Mouse (Mus musculus) heart, embryonic 15.5 days (tissue): ENCODE data around the gene Adam23. TPM values are rescaled to one million over a fixed set of nuclear protein-coding genes. Genes with fewer than 3 reads are reported as not detected.

Experiments
- ATAC-seq: fragments of 200-750 bp; cut with Nextera tagmentation; replicated peaks from 2 replicates; pipeline ENCODE4 v1.8.0; 2017; ENCODE audit warnings: low read depth, moderate TSS enrichment; ENCODE audit not compliant: insufficient number of reproducible peaks, insufficient read depth, low FRiP score
- H3K27ac ChIP-seq: fragments of 300-500 bp; sonication (generic); 2 replicates; pipeline ENCODE4 v1.5.1; 2015; ENCODE audit warnings: mild to moderate bottlenecking, inconsistent platforms
- H3K27me3 ChIP-seq: fragments of 300-500 bp; sonication (generic); 2 replicates; pipeline ENCODE4 v1.6.1; 2015; ENCODE audit warnings: inconsistent platforms
- H3K36me3 ChIP-seq: fragments of 300-500 bp; sonication (generic); 2 replicates; pipeline ENCODE4 v1.6.1; 2015; ENCODE audit warnings: mild to moderate bottlenecking, inconsistent platforms
- H3K4me1 ChIP-seq: fragments of 300-500 bp; sonication (generic); replicated peaks from 2 replicates; pipeline ENCODE4 v1.6.1; 2015; ENCODE audit warnings: inconsistent platforms
- H3K4me2 ChIP-seq: fragments of 300-500 bp; sonication (generic); 2 replicates; pipeline ENCODE4 v1.6.1; 2015; ENCODE audit warnings: inconsistent platforms, mild to moderate bottlenecking, moderate library complexity
- H3K4me3 ChIP-seq: fragments of 300-500 bp; sonication (generic); 2 replicates; pipeline ENCODE4 v1.5.1; 2015; ENCODE audit warnings: mild to moderate bottlenecking, inconsistent platforms
- H3K9ac ChIP-seq: fragments of 300-500 bp; sonication (generic); 2 replicates; pipeline ENCODE4 v1.6.1; 2015; ENCODE audit warnings: mild to moderate bottlenecking, inconsistent platforms
- H3K9me3 ChIP-seq: fragments of 300-500 bp; sonication (generic); replicated peaks from 2 replicates; pipeline ENCODE4 v1.6.1; 2016; ENCODE audit warnings: inconsistent platforms
- WGBS: fragments of 180-500 bp; shearing (Covaris S2); methylation state at CpG from one replicate; pipeline ENCODE4 v1.1.7; 2015; ENCODE audit warnings: mixed read lengths; 5-methylcytosine and 5-hydroxymethylcytosine counted together
- polyA plus RNA-seq: library from polyadenylated mRNA; unstranded; fragments of >200 nt; fragmentation: Nextera tagmentation; extraction: Ambion mirVana; gene quantifications from 2 replicates; pipeline ENCODE4 v1.2.1, GENCODE M21; 2015

The Adam23 gene
- 1.2 and 2.1 TPM in 2 replicates for polyA plus RNA-seq

DNA sequence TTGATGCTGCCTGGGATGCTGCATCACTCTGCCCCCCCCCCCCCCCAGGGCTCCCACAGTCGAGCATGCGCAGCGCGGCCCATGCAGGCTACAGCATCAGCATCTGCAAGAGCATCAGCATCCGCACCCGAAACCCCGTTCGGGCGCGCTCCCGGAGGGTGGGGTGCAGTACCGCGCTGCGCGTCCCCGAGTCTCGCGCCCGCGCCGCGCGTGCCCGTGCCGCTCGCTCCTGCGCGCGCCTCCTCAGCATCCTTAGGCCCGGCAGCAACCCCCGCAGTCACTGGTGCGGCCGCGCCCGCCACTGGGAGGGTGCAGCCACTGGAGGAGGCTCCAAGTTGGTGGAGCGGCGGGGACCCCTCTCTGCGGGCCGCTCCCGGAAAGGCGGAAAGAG is at the start of gene Adam23:
Gene Adam23, plus strand, starts transcription at position 236 of the 391 bp plus-strand sequence.
- 0 out of 2 replicates have a peak, but pooled peaks have one; percentile 39 for ATAC-seq
- under 1% methylated on average over 34 of the region's 41 CpGs for WGBS
- Histone ChIP-seq H3K9me3 (no peaks in the 10 kb centered on the region), H3K9ac (peak within 1 kb of the TSS; percentile 38), H3K4me3 (peak within 1 kb of the TSS; percentile 62), H3K4me2 (peak within 1 kb of the TSS; percentile 96), H3K36me3 (no peaks in the 10 kb centered on the region), H3K27me3 (peaks cover 48% of the 10 kb centered on the region), H3K27ac (no peak within 1 kb of the TSS), H3K4me1 (peaks cover 5% of the 10 kb centered on the region)

DNA sequence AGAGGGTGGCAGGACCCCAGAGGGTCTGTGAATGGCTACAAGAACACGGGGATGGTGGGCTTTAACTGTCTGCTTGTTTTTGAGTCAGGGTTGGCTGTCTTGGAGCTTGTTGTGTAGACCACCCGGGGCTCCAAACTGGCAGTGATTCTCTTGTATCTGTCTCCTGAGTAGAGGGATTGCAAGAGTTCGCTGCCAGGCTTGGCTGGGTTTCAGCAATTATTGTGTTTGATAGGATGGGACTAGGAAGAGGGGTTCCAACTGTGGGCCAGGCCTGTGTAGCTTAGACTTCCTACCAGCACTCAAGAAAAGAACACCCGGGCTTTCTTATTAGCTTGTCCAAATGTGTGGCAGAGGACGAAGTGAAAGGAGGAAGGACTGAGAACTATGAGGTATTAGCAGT is 44.6 kb upstream of the Adam23 start:
- WGBS, result 71% methylated on average over 5 of the region's 5 CpGs
- H3K36me3 ChIP-seq, result no peaks in the 10 kb centered on the region
- no peaks in the 10 kb centered on the region for H3K27me3 ChIP-seq
- no peaks in the 10 kb centered on the region for H3K4me1 ChIP-seq
- no peak overlapping the region for H3K4me2 ChIP-seq
- no peak overlapping the region for H3K9ac ChIP-seq
- ATAC-seq, result no peak
- H3K9me3 ChIP-seq, result no peaks in the 10 kb centered on the region
- H3K4me3 ChIP-seq, result no peak overlapping the region
- no peak overlapping the region for H3K27ac ChIP-seq

DNA sequence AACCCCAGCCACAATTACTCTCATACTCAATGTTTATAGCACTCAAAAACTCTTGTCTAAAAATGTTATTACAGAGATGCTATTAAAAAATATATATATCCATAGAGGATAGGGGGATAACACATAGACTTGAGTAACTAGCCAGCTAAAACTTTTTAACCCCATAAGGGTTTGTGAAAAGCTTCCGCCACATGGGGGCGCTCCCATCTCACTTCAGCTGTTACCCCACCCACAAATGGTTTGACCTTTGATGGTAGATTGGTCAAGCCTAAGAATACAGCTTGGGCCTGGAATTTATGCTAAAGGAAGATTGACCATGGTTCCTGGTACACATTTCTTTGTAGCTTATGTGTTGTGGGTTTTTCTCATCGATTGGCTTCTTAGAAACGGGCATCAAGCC is 42.1 kb upstream of the Adam23 start:
- no peak overlapping the region for H3K9ac ChIP-seq
- H3K4me1 ChIP-seq, result no peaks in the 10 kb centered on the region
- H3K4me3 ChIP-seq, result no peak overlapping the region
- no peaks in the 10 kb centered on the region for H3K36me3 ChIP-seq
- ATAC-seq, result no peak
- H3K9me3 ChIP-seq, result no peaks in the 10 kb centered on the region
- 51% methylated on average over 4 of the region's 4 CpGs for WGBS
- no peak overlapping the region for H3K27ac ChIP-seq
- no peaks in the 10 kb centered on the region for H3K27me3 ChIP-seq
- no peak overlapping the region for H3K4me2 ChIP-seq

DNA sequence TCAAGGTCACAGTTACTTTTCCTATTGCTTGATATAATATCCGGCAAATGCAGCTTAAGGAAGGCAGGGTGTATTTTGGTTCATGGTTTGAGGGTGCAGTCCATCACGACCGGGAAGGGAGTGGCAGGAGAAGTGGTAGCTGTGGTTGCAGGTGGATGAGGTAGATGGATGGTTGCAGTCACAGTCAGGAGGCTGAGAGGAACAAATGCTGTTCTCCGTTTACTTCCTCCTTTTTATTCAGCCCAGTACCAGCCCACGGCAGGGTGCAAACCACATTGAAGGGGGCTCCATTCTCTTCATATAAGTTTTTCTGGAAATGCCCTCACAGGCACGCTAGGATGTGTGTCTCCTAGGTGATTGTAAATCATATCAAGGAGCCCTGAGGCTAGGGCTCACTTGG is 37.3 kb upstream of the Adam23 start:
- no peaks in the 10 kb centered on the region for H3K4me1 ChIP-seq
- H3K4me2 ChIP-seq, result no peak overlapping the region
- no peak overlapping the region for H3K9ac ChIP-seq
- ATAC-seq, result no peak
- no peak overlapping the region for H3K27ac ChIP-seq
- 70% methylated on average over 6 of the region's 6 CpGs for WGBS
- no peaks in the 10 kb centered on the region for H3K27me3 ChIP-seq
- no peak overlapping the region for H3K4me3 ChIP-seq
- no peaks in the 10 kb centered on the region for H3K9me3 ChIP-seq
- H3K36me3 ChIP-seq, result no peaks in the 10 kb centered on the region

DNA sequence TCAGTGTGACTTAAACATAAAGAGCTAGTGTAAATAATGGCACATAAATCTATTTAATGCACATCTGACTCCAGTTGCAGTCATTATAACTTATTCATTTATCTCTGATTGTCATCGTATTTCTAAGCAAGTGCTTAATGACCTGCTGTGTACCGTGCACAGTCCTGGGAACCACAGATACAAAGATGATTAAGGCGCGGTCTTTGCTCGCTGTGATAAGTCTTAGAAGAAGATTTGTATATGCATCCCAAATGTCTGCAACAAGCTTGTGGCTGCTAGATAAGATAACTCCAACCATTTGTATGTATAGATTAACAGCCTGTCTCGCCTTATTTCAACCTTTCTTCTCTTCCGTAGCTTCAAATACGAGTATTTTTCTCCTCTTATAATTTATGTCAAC is 27.2 kb upstream of the Adam23 start:
- ATAC-seq, result no peak
- no peaks in the 10 kb centered on the region for H3K4me1 ChIP-seq
- H3K4me3 ChIP-seq, result no peak overlapping the region
- no peak overlapping the region for H3K9ac ChIP-seq
- no peaks in the 10 kb centered on the region for H3K36me3 ChIP-seq
- WGBS, result 62% methylated on average over 8 of the region's 8 CpGs
- no peaks in the 10 kb centered on the region for H3K9me3 ChIP-seq
- H3K4me2 ChIP-seq, result no peak overlapping the region
- no peak overlapping the region for H3K27ac ChIP-seq
- no peaks in the 10 kb centered on the region for H3K27me3 ChIP-seq

DNA sequence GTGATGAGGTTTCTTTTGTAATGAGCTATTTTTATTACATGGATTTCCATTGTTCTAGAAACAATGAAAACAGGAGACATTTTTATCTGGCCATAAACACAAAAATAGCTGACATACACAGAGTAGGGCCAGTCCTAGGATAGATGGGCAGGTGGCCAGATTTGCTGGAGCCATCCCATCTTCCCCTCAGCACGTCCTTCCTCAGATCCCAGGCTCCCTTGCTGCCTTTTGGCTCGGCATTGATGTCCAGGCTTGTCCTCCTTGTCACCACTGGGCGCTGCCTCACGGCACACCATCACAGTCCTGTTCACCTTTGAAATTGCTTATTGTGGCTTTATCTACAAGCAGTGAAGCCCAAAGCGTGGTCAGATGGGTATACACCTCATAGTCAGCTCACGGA is 15.0 kb upstream of the Adam23 start:
- no peaks in the 10 kb centered on the region for H3K9me3 ChIP-seq
- H3K4me1 ChIP-seq, result no peaks in the 10 kb centered on the region
- no peak overlapping the region for H3K9ac ChIP-seq
- H3K36me3 ChIP-seq, result no peaks in the 10 kb centered on the region
- ATAC-seq, result no peak; the same call in 1 of the 2 replicates
- 61% methylated on average over 6 of the region's 6 CpGs for WGBS
- no peak overlapping the region for H3K4me2 ChIP-seq
- no peak overlapping the region for H3K27ac ChIP-seq
- H3K27me3 ChIP-seq, result no peaks in the 10 kb centered on the region
- no peak overlapping the region for H3K4me3 ChIP-seq

DNA sequence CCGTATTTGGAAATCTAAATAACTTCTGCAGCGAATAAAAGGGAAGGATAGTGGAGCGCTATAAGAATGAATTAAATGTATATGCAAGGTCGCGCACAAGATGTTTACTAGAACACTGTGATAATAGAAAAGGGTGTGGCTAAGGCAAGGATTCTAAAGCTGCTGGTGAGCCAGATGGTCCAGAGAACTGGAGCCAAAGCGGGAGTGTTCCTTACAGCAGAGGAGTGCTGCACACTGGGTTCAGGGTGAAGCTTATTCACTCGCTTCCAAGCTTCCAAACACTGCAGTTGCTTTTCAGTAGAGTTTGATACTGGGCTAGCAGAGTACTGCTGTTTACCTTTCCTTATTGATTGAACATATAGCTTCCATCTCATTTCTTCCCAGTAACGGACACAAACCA is 14.5 kb upstream of the Adam23 start:
- WGBS, result 85% methylated on average over 8 of the region's 8 CpGs
- Histone ChIP-seq H3K9me3 (no peaks in the 10 kb centered on the region), H3K4me1 (no peaks in the 10 kb centered on the region), H3K4me3 (no peak overlapping the region), H3K4me2 (no peak overlapping the region), H3K9ac (no peak overlapping the region), H3K27me3 (no peaks in the 10 kb centered on the region), H3K27ac (no peak overlapping the region), H3K36me3 (no peaks in the 10 kb centered on the region)
- no peak for ATAC-seq

DNA sequence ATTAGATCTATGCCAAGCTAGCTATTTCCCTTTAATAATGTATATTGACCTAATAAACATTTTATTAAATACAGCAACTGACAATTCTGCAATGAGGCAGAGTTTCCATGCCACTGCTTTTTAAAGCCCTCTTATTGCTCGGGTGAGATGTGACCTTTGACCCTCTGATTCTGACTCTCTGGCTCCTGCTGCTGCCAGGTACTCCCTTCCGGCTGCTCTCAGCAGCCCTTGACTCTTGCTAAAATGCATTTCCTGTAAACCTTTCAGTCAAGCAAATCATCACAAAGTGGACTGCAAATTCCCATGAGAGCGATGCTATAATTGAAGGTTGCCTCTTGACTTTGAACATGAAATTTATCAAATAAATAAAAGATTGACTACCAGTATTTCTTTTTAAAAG is 13.8 kb upstream of the Adam23 start:
- no peaks in the 10 kb centered on the region for H3K9me3 ChIP-seq
- H3K4me3 ChIP-seq, result no peak overlapping the region
- no peaks in the 10 kb centered on the region for H3K4me1 ChIP-seq
- H3K4me2 ChIP-seq, result no peak overlapping the region
- ATAC-seq, result no peak
- H3K9ac ChIP-seq, result no peak overlapping the region
- 55% methylated on average over 3 of the region's 3 CpGs for WGBS
- no peaks in the 10 kb centered on the region for H3K36me3 ChIP-seq
- no peak overlapping the region for H3K27ac ChIP-seq
- H3K27me3 ChIP-seq, result no peaks in the 10 kb centered on the region

DNA sequence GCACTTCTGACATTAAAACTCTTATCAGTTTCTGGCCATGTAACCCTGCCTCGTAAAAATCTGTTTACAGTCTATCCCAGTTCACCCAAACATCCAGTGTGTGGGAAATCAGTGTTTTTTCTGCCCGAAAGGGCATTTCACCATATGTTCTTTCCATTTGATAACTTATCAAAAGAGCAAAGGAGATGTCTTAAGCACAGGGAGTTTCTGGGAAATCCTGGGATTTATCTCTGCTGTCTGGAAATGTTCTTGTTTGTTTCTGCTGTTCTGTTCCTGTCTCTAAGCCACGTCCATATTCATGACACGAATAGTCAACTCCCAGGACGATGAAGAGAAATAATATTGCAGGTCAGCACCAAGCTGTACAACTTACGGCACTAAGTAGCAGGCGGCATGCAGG is 11.6 kb upstream of the Adam23 start:
- H3K4me1 ChIP-seq, result 0 out of 2 replicates have a peak, but pooled peaks cover 2% of the 10 kb centered on the region
- no peak overlapping the region for H3K27ac ChIP-seq
- H3K4me2 ChIP-seq, result no peak overlapping the region
- WGBS, result 48% methylated on average over 7 of the region's 7 CpGs
- H3K36me3 ChIP-seq, result no peaks in the 10 kb centered on the region
- no peak overlapping the region for H3K9ac ChIP-seq
- ATAC-seq, result no peak
- H3K27me3 ChIP-seq, result no peaks in the 10 kb centered on the region
- H3K4me3 ChIP-seq, result no peak overlapping the region
- no peaks in the 10 kb centered on the region for H3K9me3 ChIP-seq

DNA sequence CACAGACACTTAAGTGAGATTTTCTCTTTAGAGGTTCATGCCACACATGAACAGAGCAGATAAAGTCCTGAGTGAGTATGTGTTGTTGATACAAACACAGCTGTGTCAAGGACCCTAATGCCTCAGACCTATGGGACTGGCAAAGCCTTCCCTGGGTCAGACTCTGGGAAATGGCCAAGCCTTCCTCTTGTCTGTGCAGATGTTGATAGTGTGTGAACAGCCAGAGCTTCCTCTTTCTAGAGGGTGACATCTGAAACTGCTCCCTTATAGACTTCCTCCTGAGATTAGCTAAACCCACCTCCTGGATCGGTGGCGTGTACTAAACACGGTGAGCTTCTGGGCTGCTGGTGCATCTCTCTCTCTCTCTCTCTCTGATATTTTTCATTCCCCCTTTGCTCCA is 8.2 kb upstream of the Adam23 start:
- no peak for ATAC-seq
- H3K36me3 ChIP-seq, result no peaks in the 10 kb centered on the region
- WGBS, result 31% methylated on average over 3 of the region's 3 CpGs

DNA sequence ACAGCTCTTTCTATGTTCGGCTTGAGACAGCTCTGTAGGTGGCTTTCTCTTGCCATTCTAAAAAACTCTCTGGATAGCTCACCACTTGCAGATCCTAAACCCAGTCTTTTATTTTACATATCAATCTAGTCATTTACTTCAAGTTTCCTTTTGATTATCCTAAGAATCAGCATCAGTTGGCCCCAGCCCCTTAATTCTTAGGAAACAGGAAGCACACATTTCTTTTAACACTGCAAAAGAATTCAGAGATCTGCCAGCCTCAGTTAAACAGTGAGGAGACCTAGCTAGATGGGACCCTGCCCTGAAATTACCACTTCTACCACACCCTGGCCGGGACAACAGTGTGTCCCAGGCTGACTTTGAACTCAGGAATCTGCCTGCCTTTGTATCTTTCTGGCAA is 3.5 kb upstream of the Adam23 start:
- Histone ChIP-seq H3K9me3 (no peaks in the 10 kb centered on the region), H3K4me1 (peaks cover 7% of the 10 kb centered on the region), H3K36me3 (no peaks in the 10 kb centered on the region), H3K27ac (no peak overlapping the region), H3K4me3 (no peak overlapping the region), H3K4me2 (no peak overlapping the region), H3K27me3 (peaks cover 31% of the 10 kb centered on the region), H3K9ac (no peak overlapping the region)
- no peak for ATAC-seq
- 52% methylated on average over 2 of the region's 2 CpGs for WGBS

More for the DNA sequence above, 8.2 kb upstream of the Adam23 start:
- Histone ChIP-seq H3K27me3 (no peaks in the 10 kb centered on the region), H3K27ac (no peak overlapping the region), H3K9ac (no peak overlapping the region), H3K4me1 (0 out of 2 replicates have a peak, but pooled peaks cover 2% of the 10 kb centered on the region), H3K4me3 (no peak overlapping the region), H3K4me2 (no peak overlapping the region), H3K9me3 (no peaks in the 10 kb centered on the region)

DNA sequence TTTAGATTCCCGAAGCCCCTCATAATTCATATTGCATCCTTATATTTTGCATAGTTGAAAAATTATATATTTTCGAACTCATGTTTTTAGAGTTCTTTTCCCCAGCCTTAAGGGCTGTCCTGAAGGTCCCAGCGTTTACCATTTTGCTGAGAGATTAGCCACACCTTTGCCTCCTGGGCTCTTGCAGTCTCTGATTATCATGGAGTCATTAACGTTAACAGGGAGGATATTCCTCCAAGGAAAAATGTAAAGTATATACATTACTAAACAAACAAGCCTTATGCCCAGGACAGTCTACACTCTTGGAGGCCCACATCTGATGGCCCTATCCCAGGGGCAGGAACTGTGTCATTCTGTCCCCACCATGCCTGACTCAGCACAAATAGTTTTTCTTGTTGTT is 3.1 kb upstream of the Adam23 start:
- Histone ChIP-seq H3K9ac (no peak overlapping the region), H3K4me3 (no peak overlapping the region), H3K4me2 (no peak overlapping the region), H3K27me3 (peaks cover 34% of the 10 kb centered on the region), H3K9me3 (no peaks in the 10 kb centered on the region), H3K4me1 (peaks cover 5% of the 10 kb centered on the region), H3K36me3 (no peaks in the 10 kb centered on the region), H3K27ac (no peak overlapping the region)
- WGBS, result 59% methylated on average over 4 of the region's 4 CpGs
- no peak for ATAC-seq
